Comparison of ENCODE assay signal across 14 mouse cellular contexts in genomic region chr9:121435332-121435956, GRCm38 (mm10).
DNase-seq lines count a peak whose midpoint lies in the region; ATAC-seq lines count a peak whose summit lies in the region.
"Had no signal": no experiment of that assay in that cellular context is flagged by ENCODE, and none has a peak within 500 bp of the region (broad histone marks: within the 10 kb centered on the region; RNA-seq: fewer than 3 reads in every experiment).

No protein-coding gene starts in this region.

- peak; percentile 58 for DNase-seq in adrenal gland, adult 2 months
- DNase-seq in adrenal gland, adult 8-10 months, result no peak
- DNase-seq in heart, postnatal 4 days, result no peak
- peak; percentile 61 to 70 for DNase-seq in right cerebral cortex, adult 2 months (ENCODE audit: low spot score in 2 of 2)
- DNase-seq in right cerebral cortex, postnatal 25 days, result no peak
- DNase-seq in urinary bladder, postnatal 25 days (ENCODE audit: low spot score), result no peak
- DNase-seq: adrenal gland, postnatal 25 days; lung, adult 18-20 months had no signal

- no peaks in the 10 kb centered on the region for H3K9me3 ChIP-seq in heart, embryonic 14.5 days (ENCODE audit: control insufficient read depth, low read length)
- no peaks in the 10 kb centered on the region for H3K9me3 ChIP-seq in stomach, embryonic 16.5 days (replicated peaks; ENCODE audit: control insufficient read depth, low read length)
- H3K9me3 ChIP-seq: forebrain, embryonic 12.5 days; neural tube, embryonic 12.5 days had no signal

- H3K36me3 ChIP-seq in heart, embryonic 14.5 days (ENCODE audit: control insufficient read depth, insufficient read depth, low read length), result peaks cover 19% of the 10 kb centered on the region
- no peaks in the 10 kb centered on the region for H3K36me3 ChIP-seq in stomach, embryonic 16.5 days (ENCODE audit: control insufficient read depth, insufficient read depth, low read length)
- H3K36me3 ChIP-seq: forebrain, embryonic 12.5 days had no signal

- peaks cover 23 to 38% of the 10 kb centered on the region in 2 experiments for H3K4me1 ChIP-seq in heart, embryonic 14.5 days (ENCODE audit: control insufficient read depth in 2 of 2, insufficient read depth in 2 of 2, low read length in 2 of 2)
- H3K4me1 ChIP-seq in stomach, embryonic 16.5 days (ENCODE audit: control insufficient read depth, insufficient read depth, low read length), result peaks cover 5% of the 10 kb centered on the region; the same call in 1 of the 2 replicates
- H3K4me1 ChIP-seq: neural tube, embryonic 12.5 days had no signal

- peak overlapping the region; percentile 40; the same call in 1 of the 2 replicates for H3K9ac ChIP-seq in heart, embryonic 14.5 days (ENCODE audit: low read length)
- H3K9ac ChIP-seq in stomach, embryonic 16.5 days (ENCODE audit: low read length), result no peak overlapping the region
- H3K9ac ChIP-seq: forebrain, embryonic 12.5 days; neural tube, embryonic 12.5 days had no signal

- peak overlapping the region; percentile 68 to 70 for H3K27ac ChIP-seq in heart, embryonic 14.5 days (replicated peaks in 1 of 2; ENCODE audit: control insufficient read depth in 1 of 2, insufficient read depth in 1 of 2, low read depth in 2 of 2, low read length in 2 of 2)
- peak overlapping the region; percentile 75 for H3K27ac ChIP-seq in stomach, embryonic 16.5 days (ENCODE audit: low read length)
- H3K27ac ChIP-seq: forebrain, embryonic 12.5 days; left cerebral cortex, adult 2 months; neural tube, embryonic 12.5 days had no signal

- 27% methylated on average over 3 of the region's 3 CpGs for WGBS in heart, embryonic 14.5 days
- WGBS in stomach, embryonic 16.5 days, result 53% methylated on average over 3 of the region's 3 CpGs

- 0 out of 2 replicates have a peak overlapping the region, but pooled peaks have one; percentile 16 for H3K4me2 ChIP-seq in heart, embryonic 14.5 days (ENCODE audit: low read length)
- no peak overlapping the region for H3K4me2 ChIP-seq in stomach, embryonic 16.5 days (ENCODE audit: low read depth, low read length)
- H3K4me2 ChIP-seq: forebrain, embryonic 12.5 days; midbrain, embryonic 11.5 days; neural tube, embryonic 12.5 days had no signal

- ATAC-seq in heart, embryonic 14.5 days (ENCODE audit: insufficient number of reproducible peaks, insufficient read depth, low FRiP score, low read depth), result no peak
- no peak for ATAC-seq in stomach, embryonic 16.5 days (ENCODE audit: insufficient read depth, low FRiP score)

- H3K27me3 ChIP-seq in heart, embryonic 14.5 days (ENCODE audit: control insufficient read depth, insufficient read depth, low read length), result no peaks in the 10 kb centered on the region
- H3K27me3 ChIP-seq in stomach, embryonic 16.5 days (ENCODE audit: control insufficient read depth, insufficient read depth, low read length), result no peaks in the 10 kb centered on the region
- H3K27me3 ChIP-seq: forebrain, embryonic 12.5 days; neural tube, embryonic 12.5 days had no signal

- no peak overlapping the region for H3K4me3 ChIP-seq in heart, embryonic 14.5 days (ENCODE audit: control insufficient read depth in 1 of 2, insufficient read depth in 1 of 2, low read depth in 1 of 2, low read length in 2 of 2)
- H3K4me3 ChIP-seq in stomach, embryonic 16.5 days (replicated peaks; ENCODE audit: low read length), result no peak overlapping the region
- H3K4me3 ChIP-seq: forebrain, embryonic 12.5 days; left cerebral cortex, adult 2 months; neural tube, embryonic 12.5 days had no signal

Comparison
In these comparisons a context has a peak if more than half of its experiments do, and no peak if none do; other contexts are left out.
1. DNase-seq: peak in adrenal gland, adult 2 months (single experiment) and right cerebral cortex, adult 2 months (2 of 2); none in adrenal gland, adult 8-10 months (single experiment), heart, postnatal 4 days (single experiment), right cerebral cortex, postnatal 25 days (single experiment) and urinary bladder, postnatal 25 days (single experiment).